Mouse (Mus musculus) lung, adult 2 months (tissue): Measurements from ENCODE around the gene Brk1. TPM values are rescaled to one million over a fixed set of nuclear protein-coding genes. Genes with fewer than 3 reads are reported as not detected.

Source experiments
- DNase-seq: peaks from one replicate; pipeline ENCODE4 v3.0.0; 2022
- H3K4me1 ChIP-seq: fragments of 200-500 bp; 2 replicates; pipeline ENCODE4 v1.6.1; 2011; ENCODE audit warnings: low read length; ENCODE audit not compliant: control insufficient read depth, insufficient read depth
- H3K4me3 ChIP-seq: fragments of 200-500 bp; replicated peaks from 2 replicates; pipeline ENCODE3; 2011; ENCODE audit warnings: low read depth, mild to moderate bottlenecking, control low read depth, low read length; ENCODE audit errors: extremely low read depth
- CTCF ChIP-seq: fragments of 200-500 bp; IDR thresholded peaks from 2 replicates; pipeline ENCODE4 v1.5.1; 2011; ENCODE audit warnings: mild to moderate bottlenecking, low read length, control low read depth; ENCODE audit not compliant: insufficient read depth
- POLR2A ChIP-seq: fragments of 200-500 bp; IDR thresholded peaks from 2 replicates; pipeline ENCODE4 v1.6.1; 2011; ENCODE audit warnings: low read depth, mild to moderate bottlenecking, control low read depth, low read length, borderline replicate concordance; ENCODE audit errors: extremely low read depth
- WGBS: fragments of 180-500 bp; shearing (Covaris S2); methylation state at CpG from one replicate; pipeline ENCODE4 v1.1.7; 2018; 5-methylcytosine and 5-hydroxymethylcytosine counted together
- polyA plus RNA-seq: library from polyadenylated mRNA; depleted of rRNA; stranded (reverse); fragments of >200 nt; gene quantifications from 2 replicates; pipeline ENCODE4 v1.2.3, GENCODE M21; 2012; rRNA removed

Brk1 gene
- 101 and 184 TPM in 2 replicates for polyA plus RNA-seq

DNA sequence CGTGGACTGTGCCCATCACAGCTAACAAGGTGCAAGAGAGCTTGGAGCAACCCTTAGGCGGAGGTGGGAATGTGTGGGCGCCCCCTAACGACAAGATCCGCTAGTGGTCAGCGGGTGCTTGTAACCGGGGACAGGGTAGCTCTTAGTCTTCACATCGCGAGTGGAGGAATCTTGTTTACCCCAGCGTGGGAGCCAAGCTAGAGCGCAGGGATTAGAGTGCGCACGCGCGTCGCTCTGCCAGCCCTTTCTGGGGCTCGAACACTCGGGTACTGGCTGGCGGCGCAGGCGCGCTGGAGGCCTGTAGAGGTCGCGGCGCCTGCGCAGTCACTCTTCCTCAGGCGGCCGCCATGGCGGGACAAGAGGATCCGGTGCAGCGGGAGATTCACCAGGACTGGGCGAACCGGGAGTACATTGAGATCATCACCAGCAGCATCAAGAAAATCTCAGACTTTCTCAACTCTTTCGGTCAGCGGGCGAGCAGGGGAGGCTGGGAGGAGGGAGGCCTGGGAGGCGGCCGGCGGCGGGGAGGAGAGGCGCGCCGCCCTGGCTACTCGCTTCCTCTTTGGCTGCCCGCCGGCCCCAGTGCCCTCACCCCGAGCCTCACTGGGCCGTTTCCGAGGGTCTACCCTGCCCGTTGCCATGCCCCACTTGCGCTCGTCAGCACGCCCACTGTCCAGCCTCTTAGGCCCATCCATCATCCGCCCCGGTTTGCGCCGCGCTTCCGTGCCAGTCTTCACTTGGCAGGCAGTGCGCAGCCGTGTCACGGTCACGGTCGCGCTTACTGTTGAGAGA is at the start of gene Brk1:
Brk1 (plus strand) TSS at position 341 of the 792 bp plus-strand sequence.
- H3K4me1 ChIP-seq, result peaks cover 5% of the 10 kb centered on the region; the same call in 1 of the 2 replicates
- under 1% methylated on average over 65 of the region's 65 CpGs for WGBS
- peak; percentile 35 for TF ChIP-seq CTCF
- peak; percentile 71; the same call in 1 of the 2 replicates for TF ChIP-seq POLR2A
- H3K4me3 ChIP-seq, result peak within 1 kb of the TSS; percentile 91
- DNase-seq, result peak; percentile 84

DNA sequence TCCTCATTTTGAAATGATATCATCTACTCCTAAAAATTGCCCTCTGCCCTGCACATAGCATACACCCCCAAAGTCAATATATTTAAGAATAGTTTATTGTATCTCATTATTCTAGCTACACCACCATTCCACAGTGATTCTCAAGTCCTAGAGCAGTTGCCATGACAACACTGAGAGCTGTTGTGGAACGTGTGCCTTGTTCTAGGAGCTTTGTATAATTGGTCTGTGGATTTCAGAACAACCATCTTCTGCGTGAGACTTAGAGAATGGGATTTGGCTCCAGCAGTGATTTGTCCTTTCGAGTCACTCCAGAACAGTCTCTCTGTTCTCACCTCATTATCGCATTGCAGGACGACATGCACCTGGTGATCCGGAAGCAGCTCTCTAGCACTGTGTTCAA is 44.8 kb upstream of the Brk1 start:
- H3K4me1 ChIP-seq, result no peaks in the 10 kb centered on the region; the same call in 1 of the 2 replicates
- TF ChIP-seq POLR2A (no peak), CTCF (no peak)
- 80% methylated on average over 6 of the region's 6 CpGs for WGBS
- no peak overlapping the region for H3K4me3 ChIP-seq
- no peak for DNase-seq

DNA sequence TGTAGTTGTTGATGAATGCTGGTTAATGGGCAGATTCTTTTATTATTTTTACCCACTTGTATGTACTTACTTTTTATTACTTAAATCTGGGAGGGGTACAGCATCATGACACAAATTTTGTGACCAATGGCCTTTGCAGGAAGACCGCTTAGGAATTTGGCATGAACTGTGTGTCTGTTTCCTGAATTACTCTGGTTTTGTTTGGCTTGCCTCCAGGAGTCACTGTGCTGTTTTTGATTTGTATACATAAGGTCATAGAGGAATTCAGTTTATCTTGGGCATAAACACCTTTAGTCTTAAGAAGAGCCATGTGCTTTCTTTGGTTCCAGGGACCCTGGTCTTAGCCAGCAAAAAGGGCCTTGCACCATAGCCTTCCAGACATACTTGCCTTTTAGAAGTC is 40.0 kb upstream of the Brk1 start:
- WGBS, result 27% methylated on average over 1 of the region's 1 CpGs
- no peak for DNase-seq
- TF ChIP-seq POLR2A, result no peak
- no peak for TF ChIP-seq CTCF
- no peak overlapping the region for H3K4me3 ChIP-seq
- no peaks in the 10 kb centered on the region; the same call in 1 of the 2 replicates for H3K4me1 ChIP-seq

DNA sequence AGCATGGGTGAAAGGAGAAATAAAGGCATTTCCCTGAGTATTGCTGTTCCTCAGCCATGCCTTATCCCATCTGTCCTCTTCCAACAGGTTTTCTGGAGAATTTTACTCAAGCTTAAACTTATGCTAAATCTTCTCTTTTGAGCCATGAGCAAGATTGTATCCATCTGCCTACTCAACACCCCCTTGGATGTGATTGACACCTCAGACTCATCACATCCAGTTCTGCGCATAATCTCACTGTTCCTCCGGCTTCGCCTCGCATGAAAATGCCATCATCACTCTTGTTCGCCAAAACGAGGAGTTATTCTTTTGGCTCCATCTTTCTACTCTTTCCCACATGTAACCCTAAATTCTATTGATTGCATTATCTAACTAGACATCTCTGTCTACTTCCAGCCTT is 28.5 kb upstream of the Brk1 start:
- Histone ChIP-seq H3K4me1 (no peaks in the 10 kb centered on the region), H3K4me3 (no peak overlapping the region)
- TF ChIP-seq CTCF (no peak), POLR2A (no peak)
- 98% methylated on average over 6 of the region's 6 CpGs for WGBS
- no peak for DNase-seq

DNA sequence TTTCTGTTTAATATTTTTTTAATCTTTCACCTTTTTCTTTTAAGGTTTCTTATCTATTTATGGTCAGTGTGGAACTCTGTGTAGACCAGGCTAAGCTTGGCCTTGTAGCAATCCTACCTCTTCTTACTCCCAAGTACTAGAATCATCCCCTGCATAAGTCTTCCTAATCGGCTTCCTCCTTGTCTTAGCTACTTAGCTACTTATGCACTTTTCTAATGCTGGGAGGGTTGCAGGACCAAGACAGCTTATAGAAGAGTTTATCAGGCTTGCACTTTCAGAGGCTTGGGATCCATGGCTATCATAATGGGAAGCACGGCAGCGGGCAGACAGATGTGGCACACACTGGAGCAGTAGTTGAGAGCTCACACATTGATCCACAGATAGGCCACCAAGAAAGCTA is 25.3 kb upstream of the Brk1 start:
- WGBS, result 93% methylated on average over 3 of the region's 3 CpGs

DNA sequence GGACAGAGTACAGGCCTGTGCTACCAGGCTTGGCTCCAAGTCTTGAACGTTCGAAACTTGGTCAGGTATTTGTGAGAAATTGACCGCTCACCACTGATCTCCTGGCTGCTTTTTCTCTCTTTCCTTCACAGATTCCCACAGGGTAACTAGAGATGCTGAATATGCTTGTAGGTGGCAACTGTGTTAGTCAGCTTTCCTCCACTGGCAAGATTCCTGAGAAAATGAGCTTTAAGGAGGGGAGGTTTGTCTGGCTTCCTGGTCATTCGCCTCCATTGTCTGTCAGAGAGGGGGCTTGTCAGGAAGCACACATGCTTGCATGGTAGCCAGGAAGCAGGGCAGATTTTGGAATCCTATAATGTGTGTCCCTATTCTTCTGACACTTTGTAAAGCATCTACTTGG is 21.5 kb upstream of the Brk1 start:
- TF ChIP-seq CTCF (no peak), POLR2A (no peak)
- H3K4me1 ChIP-seq, result no peaks in the 10 kb centered on the region; the same call in 1 of the 2 replicates
- 85% methylated on average over 4 of the region's 4 CpGs for WGBS
- H3K4me3 ChIP-seq, result no peak overlapping the region
- DNase-seq, result no peak

More for the DNA sequence above, 25.3 kb upstream of the Brk1 start:
- no peak for TF ChIP-seq CTCF
- no peak for TF ChIP-seq POLR2A
- no peak for DNase-seq
- Histone ChIP-seq H3K4me1 (no peaks in the 10 kb centered on the region), H3K4me3 (no peak overlapping the region)

DNA sequence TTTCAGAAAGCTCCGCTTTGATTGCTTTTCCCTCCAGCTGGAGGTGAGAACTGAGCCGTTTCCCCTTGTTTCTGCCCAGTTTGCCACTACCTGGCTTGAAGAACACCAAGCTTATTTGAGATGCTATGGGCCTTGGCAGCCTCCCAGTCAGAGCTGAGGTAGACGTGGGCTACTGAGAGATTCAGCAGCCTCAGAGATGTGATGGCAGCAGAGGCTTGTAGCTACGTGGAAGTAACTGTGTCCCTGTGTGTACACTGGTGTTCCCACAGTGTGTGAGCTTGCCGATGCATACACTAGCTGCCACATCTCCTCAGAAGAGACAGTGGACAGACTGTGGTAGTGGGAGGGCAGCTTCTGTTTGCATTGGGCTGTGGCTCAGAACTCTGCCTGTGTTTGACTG is 19.5 kb upstream of the Brk1 start:
- WGBS, result 94% methylated on average over 5 of the region's 5 CpGs
- TF ChIP-seq POLR2A (no peak), CTCF (no peak)
- Histone ChIP-seq H3K4me3 (no peak overlapping the region), H3K4me1 (no peaks in the 10 kb centered on the region; the same call in 1 of the 2 replicates)
- no peak for DNase-seq

DNA sequence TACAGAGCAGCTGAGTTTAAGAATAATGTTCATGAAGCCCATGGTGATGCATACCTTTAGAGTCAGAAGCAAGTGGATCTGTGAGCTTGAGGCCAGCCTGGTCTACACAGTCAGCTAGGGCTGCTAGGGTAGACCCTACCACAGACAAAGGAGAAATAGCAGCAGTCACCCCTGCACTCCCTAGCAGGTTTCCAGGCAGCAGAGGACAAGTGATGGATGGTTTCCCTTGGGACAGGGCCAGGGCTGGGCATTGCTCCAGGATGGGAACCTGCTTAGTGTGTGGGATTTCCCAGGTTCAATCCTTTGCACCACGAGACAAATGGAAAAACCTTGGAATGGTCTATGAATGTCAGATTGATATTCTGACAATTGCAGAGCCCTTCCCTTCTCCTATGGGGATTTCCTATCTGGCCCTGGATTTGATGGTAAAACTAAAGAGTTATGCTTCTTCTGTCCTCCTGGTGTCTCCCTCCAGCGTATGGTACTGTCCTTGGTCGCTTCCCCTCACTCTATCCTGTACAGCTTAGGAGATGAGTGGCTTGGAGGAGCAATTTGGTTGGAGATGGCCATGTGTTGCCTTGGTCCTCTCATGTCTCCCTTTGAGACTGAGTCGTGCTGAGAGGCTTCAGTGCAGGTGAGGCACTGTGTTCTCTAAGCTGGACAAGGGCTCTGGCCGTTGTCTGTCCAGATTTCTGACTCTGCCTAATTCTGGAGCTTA is 17.9 kb upstream of the Brk1 start:
- H3K4me3 ChIP-seq, result no peak overlapping the region
- H3K4me1 ChIP-seq, result no peaks in the 10 kb centered on the region; the same call in 1 of the 2 replicates
- peak; percentile 8 for DNase-seq
- no peak for TF ChIP-seq CTCF
- TF ChIP-seq POLR2A, result no peak
- WGBS, result 40% methylated on average over 5 of the region's 5 CpGs

DNA sequence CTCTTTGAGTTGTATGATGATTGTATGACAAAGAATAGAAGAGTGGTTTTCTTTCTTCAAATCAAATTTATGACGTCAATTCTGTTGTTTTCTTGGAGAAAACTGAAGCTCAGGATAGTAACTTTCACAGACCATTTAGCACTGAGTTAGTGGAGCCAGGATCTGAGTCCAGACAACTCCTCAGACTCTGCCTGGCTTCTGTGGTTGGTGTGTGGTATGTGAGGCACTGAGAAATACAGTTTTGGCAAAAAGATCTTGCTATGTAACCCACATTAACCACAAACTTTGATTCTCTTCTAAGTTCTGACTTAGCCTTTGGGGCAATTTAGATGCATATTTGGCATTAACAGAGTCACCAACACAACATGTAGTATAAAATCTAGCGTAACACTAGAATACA is 11.9 kb upstream of the Brk1 start:
- WGBS, result 93% methylated on average over 2 of the region's 2 CpGs
- Histone ChIP-seq H3K4me3 (no peak overlapping the region), H3K4me1 (no peaks in the 10 kb centered on the region)
- DNase-seq, result no peak
- no peak for TF ChIP-seq POLR2A
- no peak for TF ChIP-seq CTCF
